Mouse (Mus musculus) lung, embryonic 15.5 days (tissue): Measurements from ENCODE around the gene Lsm2. TPM values are rescaled to one million over a fixed set of nuclear protein-coding genes. Genes with fewer than 3 reads are reported as not detected.
"Not testable (repeated sequence)": the region's sequence is repeated elsewhere in the genome, so short reads cannot be mapped to it uniquely, and the experiment has no call there.

Experiments used
- ATAC-seq: fragments of 200-750 bp; cut with Nextera tagmentation; 2 replicates; pipeline ENCODE4 v1.8.0; 2017; ENCODE audit warnings: moderate number of reproducible peaks, borderline replicate concordance; ENCODE audit not compliant: low FRiP score, low TSS enrichment; ENCODE audit errors: extremely low read depth
- H3K27ac ChIP-seq: fragments of 300-500 bp; sonication (generic); 2 replicates; pipeline ENCODE4 v1.5.1; 2015; ENCODE audit warnings: moderate library complexity, mild to moderate bottlenecking, inconsistent platforms
- H3K27me3 ChIP-seq: fragments of 300-500 bp; sonication (generic); 2 replicates; pipeline ENCODE4 v1.6.1; 2015; ENCODE audit warnings: inconsistent platforms
- H3K36me3 ChIP-seq: fragments of 300-500 bp; sonication (generic); 2 replicates; pipeline ENCODE4 v1.6.1; 2015; ENCODE audit warnings: inconsistent platforms
- H3K4me1 ChIP-seq: fragments of 300-500 bp; sonication (generic); 2 replicates; pipeline ENCODE4 v1.6.1; 2015; ENCODE audit warnings: inconsistent platforms
- H3K4me2 ChIP-seq: fragments of 300-500 bp; sonication (generic); 2 replicates; pipeline ENCODE4 v1.6.1; 2015; ENCODE audit warnings: inconsistent platforms, mild to moderate bottlenecking, moderate library complexity
- H3K4me3 ChIP-seq: fragments of 300-500 bp; sonication (generic); 2 replicates; pipeline ENCODE4 v1.5.1; 2015; ENCODE audit warnings: mild to moderate bottlenecking, inconsistent platforms
- H3K9ac ChIP-seq: fragments of 300-500 bp; sonication (generic); 2 replicates; pipeline ENCODE4 v1.6.1; 2015; ENCODE audit warnings: inconsistent platforms
- H3K9me3 ChIP-seq: fragments of 300-500 bp; sonication (generic); 2 replicates; pipeline ENCODE4 v1.6.1; 2016; ENCODE audit warnings: inconsistent platforms
- WGBS: fragments of 180-500 bp; shearing (Covaris S2); methylation state at CpG from one replicate; pipeline ENCODE4 v1.1.7; 2015; 5-methylcytosine and 5-hydroxymethylcytosine counted together
- polyA plus RNA-seq: library from polyadenylated mRNA; unstranded; fragments of >200 nt; fragmentation: Nextera tagmentation; extraction: Ambion mirVana; gene quantifications from 2 replicates; pipeline ENCODE4 v1.2.1, GENCODE M21; 2015

The Lsm2 gene
- polyA plus RNA-seq, 1 experiment from 2014 or later, result 216 TPM

DNA sequence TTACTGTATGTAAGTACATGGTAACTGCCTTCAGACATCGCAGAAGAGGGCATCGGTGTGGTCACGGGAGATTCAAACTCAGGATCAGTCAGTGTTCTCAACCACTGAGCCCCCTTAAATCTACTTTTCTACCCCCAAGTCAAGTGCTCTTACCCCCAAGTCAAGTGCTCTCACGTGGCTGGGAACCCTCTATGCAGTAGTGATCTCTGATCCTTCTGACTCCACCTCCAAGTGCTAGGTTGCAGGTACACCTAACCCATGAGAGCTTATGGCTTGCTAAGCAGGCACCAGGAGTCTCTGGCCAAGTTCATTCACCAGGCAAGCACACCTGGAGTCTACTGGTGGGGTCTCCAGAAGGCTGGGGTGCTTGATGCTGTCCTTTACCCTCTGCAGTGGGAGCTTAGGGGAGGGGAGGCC is 32.1 kb upstream of the Lsm2 start:
- peak overlapping the region; percentile 34; the same call in 1 of the 2 replicates for H3K27ac ChIP-seq
- 27% methylated on average over 4 of the region's 4 CpGs for WGBS

DNA sequence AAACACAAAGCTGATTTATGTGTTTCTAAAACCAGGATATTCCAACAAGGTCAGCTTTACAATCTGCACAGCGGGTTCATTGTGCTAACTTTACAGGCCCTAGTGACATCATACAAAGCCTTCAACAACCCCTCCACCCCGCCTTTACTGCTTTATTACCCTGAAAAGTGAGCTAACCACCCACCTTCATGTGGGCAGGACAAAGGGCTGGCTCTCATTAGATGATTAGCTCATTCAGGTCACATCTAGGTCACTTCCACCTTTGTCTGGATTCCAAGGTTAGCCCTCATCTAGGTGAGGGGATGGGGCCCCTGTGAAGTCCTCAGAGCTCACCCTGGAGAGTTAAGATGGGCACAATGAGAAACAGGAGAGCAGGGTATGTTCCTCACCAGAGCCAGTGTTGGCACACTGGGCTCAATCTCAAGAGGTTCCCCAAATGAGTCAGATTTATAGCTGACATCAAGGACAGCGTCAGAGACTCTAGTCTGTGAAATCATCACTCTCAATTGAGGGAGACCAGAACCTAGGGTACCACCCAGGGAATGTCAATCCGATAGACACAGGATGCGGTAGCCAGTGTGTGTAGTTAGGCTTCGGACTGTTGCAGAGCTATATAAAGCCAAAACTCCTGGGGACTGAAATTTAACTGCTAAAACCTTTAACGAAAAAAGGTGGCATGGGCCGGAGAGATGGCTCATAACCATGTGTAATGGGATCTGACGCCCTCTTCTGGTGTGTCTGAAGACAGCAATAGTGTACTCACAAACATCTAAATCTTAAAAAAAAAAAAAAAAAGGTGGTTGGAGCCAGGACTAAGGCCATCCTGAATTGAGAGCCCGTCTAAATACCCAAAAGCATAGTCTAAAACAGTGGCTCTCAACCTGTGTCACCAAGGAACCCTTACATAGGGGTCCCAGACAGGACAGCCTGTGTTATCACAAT is 30.9 kb upstream of the Lsm2 start:
- Histone ChIP-seq H3K9ac (peak overlapping the region; percentile 98), H3K9me3 (no peaks in the 10 kb centered on the region), H3K4me1 (peaks cover 13% of the 10 kb centered on the region), H3K27me3 (peaks cover 3% of the 10 kb centered on the region; the same call in 1 of the 2 replicates), H3K27ac (peak overlapping the region; percentile 90), H3K4me3 (peak overlapping the region; percentile 86), H3K4me2 (peak overlapping the region; percentile 79), H3K36me3 (peaks cover 18% of the 10 kb centered on the region)
- ATAC-seq, result no peak
- WGBS, result 26% methylated on average over 10 of the region's 10 CpGs

More for the DNA sequence above, 32.1 kb upstream of the Lsm2 start:
- Histone ChIP-seq H3K4me1 (peaks cover 15% of the 10 kb centered on the region), H3K4me2 (no peak overlapping the region), H3K36me3 (peaks cover 18% of the 10 kb centered on the region), H3K4me3 (no peak overlapping the region), H3K27me3 (no peaks in the 10 kb centered on the region), H3K9ac (no peak overlapping the region), H3K9me3 (no peaks in the 10 kb centered on the region)
- ATAC-seq, result no peak

DNA sequence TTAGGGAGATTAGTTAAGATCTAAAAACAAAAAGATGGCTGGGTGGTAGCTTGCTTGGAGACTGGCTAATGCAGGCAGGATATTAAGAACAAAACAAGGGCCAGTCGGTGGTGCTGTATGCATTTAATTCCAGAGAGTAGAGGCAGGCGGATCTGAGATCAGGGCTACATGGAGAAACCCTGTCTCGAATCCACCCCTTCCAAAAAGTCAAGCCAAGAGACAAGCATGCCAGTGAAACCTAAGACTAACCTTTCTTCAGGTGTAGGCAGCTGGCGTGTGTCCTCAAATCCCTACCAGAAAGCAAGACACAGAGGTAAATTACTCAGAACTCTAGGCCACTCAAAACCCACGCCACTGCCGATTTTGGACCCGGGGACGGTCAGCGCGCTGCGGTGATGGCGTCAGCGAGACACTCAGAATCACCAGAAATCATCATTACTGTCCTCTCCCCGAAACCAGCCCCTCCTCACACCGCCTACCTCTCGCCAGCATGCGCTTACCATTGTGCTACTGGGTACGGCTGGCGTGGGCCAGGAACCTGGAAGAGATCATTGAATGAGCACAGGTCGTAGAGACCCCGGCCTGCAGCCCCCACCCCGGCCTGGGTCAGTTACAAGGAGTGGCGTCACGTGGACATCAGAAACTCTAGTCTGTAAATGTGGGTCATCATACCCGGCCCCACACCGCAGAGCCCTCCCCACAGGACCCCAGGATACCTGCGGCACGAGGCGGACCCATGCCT is 29.9 kb upstream of the Lsm2 start:
- peaks cover 7% of the 10 kb centered on the region for H3K27me3 ChIP-seq
- WGBS, result under 1% methylated on average over 29 of the region's 29 CpGs
- peak overlapping the region; percentile 86 for H3K4me3 ChIP-seq
- H3K36me3 ChIP-seq, result peaks cover 18% of the 10 kb centered on the region
- no peaks in the 10 kb centered on the region for H3K9me3 ChIP-seq
- H3K4me2 ChIP-seq, result peak overlapping the region; percentile 79
- peak overlapping the region; percentile 90 for H3K27ac ChIP-seq
- peak overlapping the region; percentile 98 for H3K9ac ChIP-seq
- H3K4me1 ChIP-seq, result peaks cover 13% of the 10 kb centered on the region
- no peak; the same call in 1 of the 2 replicates for ATAC-seq

DNA sequence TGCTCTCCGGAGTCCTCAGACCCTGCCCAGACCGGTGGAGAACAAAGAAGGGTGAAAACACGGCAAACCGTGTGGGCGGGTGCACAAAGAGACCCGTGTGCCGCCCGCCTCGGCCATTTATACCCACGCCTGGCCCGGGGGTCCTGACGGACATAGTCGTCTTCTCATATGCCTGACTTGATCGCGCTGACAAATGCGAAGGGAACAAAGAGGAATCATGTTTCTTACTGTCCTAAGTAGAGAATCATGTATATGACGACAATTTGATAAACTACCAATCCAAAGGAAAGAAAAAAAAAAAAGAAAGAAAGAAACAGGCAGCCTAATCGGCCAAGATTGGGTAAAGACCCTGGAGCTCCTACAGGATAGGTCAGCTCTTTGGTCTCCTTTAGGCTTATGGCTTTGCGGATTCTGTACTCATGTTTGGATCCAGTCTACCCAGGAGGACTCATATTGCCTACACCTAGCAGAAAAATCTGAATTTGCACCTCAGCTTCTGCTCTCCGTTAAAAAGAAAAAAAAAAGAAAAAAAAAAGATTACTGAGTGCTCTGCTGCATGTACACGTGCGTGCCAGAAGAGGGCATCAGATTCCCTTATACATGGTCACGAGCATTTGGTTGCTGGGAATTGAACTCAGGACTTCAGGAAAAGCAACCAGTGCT is 29.2 kb upstream of the Lsm2 start:
- peak; percentile 86 for ATAC-seq
- peak overlapping the region; percentile 79 for H3K4me2 ChIP-seq

DNA sequence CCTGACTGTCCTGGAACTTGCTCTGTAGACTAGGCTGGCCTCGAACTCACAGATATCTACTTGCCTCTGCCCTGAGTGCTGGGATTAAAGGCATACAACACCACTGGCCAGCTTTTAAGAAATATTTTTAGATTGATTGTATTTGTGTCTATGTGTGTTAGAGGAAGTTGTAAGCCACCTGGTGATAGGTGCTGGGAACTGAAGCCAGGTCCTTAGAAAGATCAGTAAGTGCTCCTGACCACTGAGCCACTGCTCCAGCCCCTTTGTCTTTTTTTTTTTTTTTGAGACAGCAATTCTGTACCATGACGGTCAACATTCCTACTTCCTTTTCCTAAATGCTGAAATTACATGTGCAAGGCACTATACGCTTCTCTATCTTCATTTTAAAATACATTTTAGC is 28.4 kb upstream of the Lsm2 start:
- no peak overlapping the region for H3K27ac ChIP-seq
- ATAC-seq, result no peak; the same call in 1 of the 2 replicates
- peaks cover 18% of the 10 kb centered on the region for H3K36me3 ChIP-seq
- no peak overlapping the region; the same call in 1 of the 2 replicates for H3K4me3 ChIP-seq
- H3K4me2 ChIP-seq, result peak overlapping the region; percentile 79
- peaks cover 13% of the 10 kb centered on the region for H3K4me1 ChIP-seq
- H3K27me3 ChIP-seq, result peaks cover 10% of the 10 kb centered on the region
- H3K9ac ChIP-seq, result no peak overlapping the region
- 82% methylated on average over 3 of the region's 3 CpGs for WGBS
- no peaks in the 10 kb centered on the region for H3K9me3 ChIP-seq

More for the DNA sequence above, 29.2 kb upstream of the Lsm2 start:
- WGBS, result under 1% methylated on average over 23 of the region's 23 CpGs
- H3K9ac ChIP-seq, result peak overlapping the region; percentile 98
- peaks cover 13% of the 10 kb centered on the region for H3K4me1 ChIP-seq
- H3K9me3 ChIP-seq, result no peaks in the 10 kb centered on the region
- H3K36me3 ChIP-seq, result peaks cover 18% of the 10 kb centered on the region
- peak overlapping the region; percentile 86 for H3K4me3 ChIP-seq
- peaks cover 10% of the 10 kb centered on the region for H3K27me3 ChIP-seq
- H3K27ac ChIP-seq, result peak overlapping the region; percentile 90

DNA sequence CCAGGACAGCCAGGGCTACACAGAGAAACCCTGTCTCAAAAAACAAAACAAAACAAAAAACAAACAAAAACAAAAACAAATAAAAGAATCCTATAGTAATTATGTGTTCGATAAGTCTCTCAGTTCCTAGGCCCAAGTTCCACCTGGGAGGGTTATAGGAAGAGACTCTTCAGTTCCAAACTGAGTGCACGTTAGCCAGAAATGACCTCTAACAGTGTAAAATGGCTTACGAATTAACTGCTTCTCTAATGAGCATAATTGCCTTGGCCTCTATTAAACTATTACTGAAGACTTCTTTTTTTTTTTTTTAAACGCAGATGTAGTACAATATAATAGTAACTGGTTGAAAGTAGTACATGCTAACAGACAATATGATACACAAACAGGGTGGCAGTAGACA is 27.8 kb upstream of the Lsm2 start:
- 89% methylated on average over 4 of the region's 4 CpGs for WGBS

DNA sequence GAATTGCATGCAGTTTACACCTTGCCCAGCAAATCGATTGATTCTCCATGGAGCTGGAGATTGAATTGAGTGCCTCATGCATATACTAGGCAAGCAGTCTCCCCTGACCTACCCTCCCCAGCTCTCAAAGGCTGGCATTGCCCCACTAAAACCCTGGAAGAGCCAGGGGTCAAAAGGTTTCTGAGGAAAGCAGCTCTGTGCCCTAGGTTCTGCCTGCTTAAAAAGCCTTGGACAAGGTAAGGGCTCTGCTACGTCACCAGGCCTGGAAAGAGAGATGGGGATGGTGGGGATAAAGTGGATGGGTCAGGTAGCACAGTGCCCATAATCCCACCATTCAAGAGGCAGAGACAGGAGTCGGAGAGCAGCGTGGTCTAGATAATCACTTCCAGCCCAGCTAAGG is 26.8 kb upstream of the Lsm2 start:
- Histone ChIP-seq H3K27ac (no peak overlapping the region), H3K4me2 (no peak overlapping the region), H3K36me3 (peaks cover 13% of the 10 kb centered on the region), H3K9me3 (no peaks in the 10 kb centered on the region), H3K9ac (no peak overlapping the region), H3K27me3 (peaks cover 10% of the 10 kb centered on the region), H3K4me3 (no peak overlapping the region), H3K4me1 (peaks cover 11% of the 10 kb centered on the region)
- WGBS, result 86% methylated on average over 4 of the region's 4 CpGs
- no peak for ATAC-seq

More for the DNA sequence above, 27.8 kb upstream of the Lsm2 start:
- Histone ChIP-seq H3K36me3 (peaks cover 18% of the 10 kb centered on the region), H3K4me1 (peaks cover 13% of the 10 kb centered on the region), H3K27me3 (peaks cover 10% of the 10 kb centered on the region), H3K4me3 (no peak overlapping the region), H3K9me3 (no peaks in the 10 kb centered on the region), H3K9ac (no peak overlapping the region), H3K27ac (no peak overlapping the region), H3K4me2 (no peak overlapping the region)
- no peak for ATAC-seq

DNA sequence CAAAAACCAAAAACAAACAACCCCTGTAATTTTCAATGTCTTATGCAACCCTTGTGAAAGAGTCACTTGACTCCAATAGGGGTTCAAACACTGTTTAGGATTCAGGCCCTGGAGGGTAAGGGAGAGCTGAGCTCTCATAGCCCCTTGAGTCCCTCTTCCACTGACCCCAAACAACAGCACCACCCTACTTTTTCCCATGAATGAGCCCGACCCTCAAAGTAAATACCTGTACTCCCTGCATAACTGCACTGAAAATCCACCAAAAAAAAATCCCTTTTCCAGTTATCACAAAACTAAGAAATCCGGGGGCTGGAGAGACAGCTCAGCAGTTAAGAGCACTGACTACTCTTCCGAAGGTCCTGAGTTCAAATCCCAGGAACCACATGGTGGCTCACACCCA is 25.8 kb upstream of the Lsm2 start:
- Histone ChIP-seq H3K4me2 (no peak overlapping the region), H3K4me1 (peaks cover 13% of the 10 kb centered on the region), H3K9ac (no peak overlapping the region), H3K27ac (no peak overlapping the region), H3K27me3 (peaks cover 10% of the 10 kb centered on the region), H3K4me3 (no peak overlapping the region), H3K36me3 (peaks cover 3% of the 10 kb centered on the region), H3K9me3 (no peaks in the 10 kb centered on the region)
- ATAC-seq, result no peak
- 68% methylated on average over 3 of the region's 3 CpGs for WGBS

DNA sequence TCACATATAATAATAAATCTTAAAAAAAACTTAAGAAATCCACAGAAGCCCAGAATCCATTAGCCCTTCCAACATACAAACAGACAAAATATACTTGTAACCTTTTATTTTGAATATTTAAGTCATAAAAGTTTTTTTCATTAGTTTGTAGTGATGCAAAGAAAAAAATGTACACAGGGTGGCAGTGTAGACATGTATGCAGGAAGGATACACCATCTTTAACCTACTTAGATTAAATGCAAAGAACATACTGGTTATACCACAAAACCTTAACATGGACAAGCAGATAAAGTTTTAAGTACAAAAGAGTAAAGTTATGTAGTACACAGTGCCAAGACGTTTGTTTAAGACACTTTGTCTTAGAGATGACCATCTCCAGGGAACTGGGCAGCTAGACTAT is 25.3 kb upstream of the Lsm2 start:
- H3K27ac ChIP-seq, result no peak overlapping the region
- 27% methylated on average over 1 of the region's 1 CpGs for WGBS
- H3K36me3 ChIP-seq, result no peaks in the 10 kb centered on the region
- H3K9me3 ChIP-seq, result no peaks in the 10 kb centered on the region
- H3K4me3 ChIP-seq, result no peak overlapping the region
- H3K4me2 ChIP-seq, result no peak overlapping the region
- peaks cover 10% of the 10 kb centered on the region for H3K27me3 ChIP-seq
- no peak overlapping the region for H3K9ac ChIP-seq
- ATAC-seq, result no peak
- peaks cover 11% of the 10 kb centered on the region for H3K4me1 ChIP-seq

DNA sequence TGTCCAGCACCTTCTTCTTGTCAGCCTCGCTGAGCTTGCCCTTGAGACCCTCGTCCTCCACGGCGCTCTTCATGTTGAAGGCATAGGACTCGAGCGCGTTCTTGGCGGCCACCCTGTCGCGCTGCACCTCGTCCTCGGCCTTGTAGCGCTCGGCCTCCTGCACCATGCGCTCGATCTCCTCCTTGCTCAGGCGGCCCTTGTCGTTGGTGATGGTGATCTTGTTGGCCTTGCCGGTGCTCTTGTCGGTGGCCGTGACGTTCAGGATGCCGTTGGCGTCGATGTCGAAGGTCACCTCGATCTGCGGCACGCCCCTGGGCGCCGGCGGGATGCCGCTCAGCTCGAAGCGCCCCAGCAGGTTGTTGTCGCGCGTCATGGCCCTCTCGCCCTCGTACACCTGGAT is 24.4 kb upstream of the Lsm2 start:
- H3K9ac ChIP-seq, H3K36me3 ChIP-seq, H3K27ac ChIP-seq, H3K9me3 ChIP-seq, H3K27me3 ChIP-seq, H3K4me3 ChIP-seq, ATAC-seq: not testable (repeated sequence)
- 10% methylated on average over 33 of the region's 40 CpGs for WGBS
- peaks cover 11% of the 10 kb centered on the region for H3K4me1 ChIP-seq
- H3K4me2 ChIP-seq, result peak overlapping the region; percentile 13; the same call in 1 of the 2 replicates

DNA sequence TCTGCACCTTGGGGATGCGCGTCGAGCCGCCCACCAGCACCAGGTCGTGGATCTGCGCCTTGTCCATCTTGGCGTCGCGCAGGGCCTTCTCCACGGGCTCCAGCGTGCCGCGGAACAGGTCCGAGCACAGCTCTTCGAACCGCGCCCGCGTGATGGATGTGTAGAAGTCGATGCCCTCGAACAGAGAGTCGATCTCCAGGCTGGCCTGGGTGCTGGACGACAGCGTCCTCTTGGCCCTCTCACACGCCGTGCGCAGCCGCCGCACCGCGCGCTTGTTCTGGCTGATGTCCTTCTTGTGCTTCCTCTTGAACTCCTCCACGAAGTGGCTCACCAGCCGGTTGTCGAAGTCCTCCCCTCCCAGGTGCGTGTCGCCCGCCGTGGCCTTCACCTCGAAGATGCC is 23.7 kb upstream of the Lsm2 start:
- H3K36me3 ChIP-seq, H3K4me2 ChIP-seq, H3K27me3 ChIP-seq, H3K4me3 ChIP-seq, H3K9me3 ChIP-seq, H3K9ac ChIP-seq, H3K27ac ChIP-seq, ATAC-seq: not testable (repeated sequence)
- peaks cover 11% of the 10 kb centered on the region for H3K4me1 ChIP-seq
- 22% methylated on average over 29 of the region's 40 CpGs for WGBS
